In genomic region chr12:111134169-111134568, GRCm38 (mm10) we compare ENCODE assay signal across 15 mouse cellular contexts. TPM values are rescaled to one million over a fixed set of nuclear protein-coding genes. Genes with fewer than 3 reads are reported as not detected.
DNase-seq lines count a peak whose midpoint lies in the region; TF ChIP-seq lines count a peak whose summit lies in the region.
"Had no signal": no experiment of that assay in that cellular context is flagged by ENCODE, and none has a peak within 500 bp of the region (broad histone marks: within the 10 kb centered on the region; RNA-seq: fewer than 3 reads in every experiment).

No protein-coding gene starts in this region.

- no peak for DNase-seq in gastrocnemius, adult 2 months
- DNase-seq in gastrocnemius, postnatal 36 days, result no peak
- no peak for DNase-seq in layer of hippocampus, adult 2 months (ENCODE audit: low spot score in 2 of 2)
- DNase-seq in layer of hippocampus, adult 9-10 months (ENCODE audit: low spot score), result no peak
- peak; percentile 42 for DNase-seq in brain, embryonic 14.5 days (ENCODE audit: low read depth)
- peak; percentile 53 for DNase-seq in cerebellum, adult 9-11 months
- no peak for DNase-seq in urinary bladder, postnatal 14 days (ENCODE audit: low spot score)
- DNase-seq in yolk sac, embryonic 10.5 days (ENCODE audit: low spot score), result no peak
- DNase-seq: layer of hippocampus, adult 9-11 months had no signal

- TF ChIP-seq POLR2A in brain, embryonic 14.5 days (IDR thresholded peaks at IDR 0.05; ENCODE audit: borderline replicate concordance, extremely low read depth, insufficient read depth, insufficient read length, poor library complexity, severe bottlenecking), result no peak

- peak overlapping the region; percentile 32; the same call in 1 of the 2 replicates for H3K4me3 ChIP-seq in gastrocnemius, adult 2 months
- no peak overlapping the region for H3K4me3 ChIP-seq in layer of hippocampus, adult 2 months
- H3K4me3 ChIP-seq: embryonic facial prominence, embryonic 10.5 days; limb, embryonic 10.5 days; liver, embryonic 15.5 days; megakaryocyte, embryonic 14.5 days had no signal

- TF ChIP-seq CTCF in gastrocnemius, adult 2 months (IDR thresholded peaks at IDR 0.05), result no peak
- no peak for TF ChIP-seq CTCF in layer of hippocampus, adult 2 months (conservative IDR thresholded peaks at IDR 0.05)
- no peak for TF ChIP-seq CTCF in brain, embryonic 14.5 days (IDR thresholded peaks at IDR 0.05; ENCODE audit: borderline replicate concordance, extremely low read depth, insufficient read depth, insufficient read length)

- peak overlapping the region; percentile 69; the same call in 1 of the 2 replicates for H3K27ac ChIP-seq in gastrocnemius, adult 2 months
- peak overlapping the region; percentile 86 for H3K27ac ChIP-seq in layer of hippocampus, adult 2 months
- H3K27ac ChIP-seq: embryonic facial prominence, embryonic 10.5 days; limb, embryonic 10.5 days; liver, embryonic 15.5 days had no signal

- intact Hi-C loops in gastrocnemius, adult 2 months (cut with DNase I), result no loop called here
- intact Hi-C loops in gastrocnemius, postnatal 36 days (cut with DNase I), result no loop called here

RNA-seq across cellular contexts. Expression of gene Traf3, which starts 32.0 kb away (rescaled TPM):
- total RNA-seq in gastrocnemius, adult 2 months (2021), result 10 to 100 TPM in 1 of 2 experiments, 1 to 10 TPM in 1; 9.5 to 14.5 TPM
- total RNA-seq in gastrocnemius, postnatal 36 days (2021), result 10 to 100 TPM; 10.1 to 10.7 TPM
- total RNA-seq in layer of hippocampus, adult 2 months (2021), result 10 to 100 TPM; 58.2 to 64.1 TPM
- polyA plus RNA-seq in brain, embryonic 14.5 days (2012; rRNA removed), result 33.3 and 43.8 TPM in 2 replicates

RNA-seq across cellular contexts. Expression of gene 4930595D18Rik, which starts 50.1 kb away (rescaled TPM):
- total RNA-seq in gastrocnemius, adult 2 months (2021), result under 1 TPM in 1 of 2 experiments, not detected in 1; 0.28 TPM
- not detected for total RNA-seq in gastrocnemius, postnatal 36 days (2021)
- total RNA-seq in layer of hippocampus, adult 2 months (2021), result not detected
- 0.20 and 0.29 TPM in 2 replicates for polyA plus RNA-seq in brain, embryonic 14.5 days (2012; rRNA removed)
- total RNA-seq: gastrocnemius, postnatal 25 days had no signal
- polyA plus RNA-seq: embryonic facial prominence, embryonic 10.5 days; hindbrain, embryonic 11.5 days; limb, embryonic 10.5 days; liver, embryonic 15.5 days had no signal

Comparison
In these comparisons a context has a peak if more than half of its experiments do, and no peak if none do; other contexts are left out.
1. DNase-seq: peak in brain, embryonic 14.5 days (single experiment) and cerebellum, adult 9-11 months (single experiment); none in gastrocnemius, adult 2 months (single experiment), gastrocnemius, postnatal 36 days (0 of 2), layer of hippocampus, adult 2 months (0 of 2), layer of hippocampus, adult 9-10 months (single experiment), urinary bladder, postnatal 14 days (single experiment) and yolk sac, embryonic 10.5 days (single experiment).